Mouse (Mus musculus) layer of hippocampus, adult 11-12 months (tissue): ENCODE measurements at regions not wholly inside any gene's neighbourhood (a gene's known extent, or its start where the extent isn't known, plus 50 kb on each side); places are given as distances from the start of the nearest gene placed in this dataset.

Source experiments
- DNase-seq: peaks from one replicate; pipeline ENCODE4 v3.0.0; 2022; ENCODE audit warnings: low spot score

- DNase-seq = no peak
These were observed 320.0 kb downstream of the Etnk1 start for GRCm38 (mm10) chr6:143487003-143487402.

GRCm38 (mm10) chr6:143490019-143490418 lies 323.0 kb downstream of the Etnk1 start:
- no peak for DNase-seq

- DNase-seq = no peak
These were observed 324.4 kb downstream of the Etnk1 start for GRCm38 (mm10) chr6:143491380-143491779.

GRCm38 (mm10) chr6:143493543-143493942 lies 326.5 kb downstream of the Etnk1 start:
- no peak for DNase-seq

GRCm38 (mm10) chr6:143494341-143494740 lies 327.3 kb downstream of the Etnk1 start:
- no peak for DNase-seq

GRCm38 (mm10) chr6:143494886-143495285 lies 327.9 kb downstream of the Etnk1 start:
- no peak for DNase-seq

- DNase-seq = no peak
These were observed 331.7 kb downstream of the Etnk1 start for GRCm38 (mm10) chr6:143498764-143499163.

- DNase-seq = no peak
These were observed 332.4 kb downstream of the Etnk1 start for GRCm38 (mm10) chr6:143499259-143500043.

GRCm38 (mm10) chr6:143502803-143503202 lies 335.8 kb downstream of the Etnk1 start:
- DNase-seq = no peak

GRCm38 (mm10) chr6:143503953-143504352 lies 336.9 kb downstream of the Etnk1 start:
- no peak for DNase-seq

- DNase-seq = no peak
These were observed 346.4 kb downstream of the Etnk1 start for GRCm38 (mm10) chr6:143513459-143513858.

GRCm38 (mm10) chr6:143515137-143515536 lies 348.1 kb downstream of the Etnk1 start:
- DNase-seq = no peak

GRCm38 (mm10) chr6:143516746-143517145 lies 349.7 kb downstream of the Etnk1 start:
- DNase-seq = no peak

GRCm38 (mm10) chr6:143518476-143518875 lies 351.5 kb downstream of the Etnk1 start:
- DNase-seq = no peak

GRCm38 (mm10) chr6:143519668-143520067 lies 352.6 kb downstream of the Etnk1 start:
- no peak for DNase-seq

GRCm38 (mm10) chr6:143525092-143525491 lies 358.1 kb downstream of the Etnk1 start:
- no peak for DNase-seq

GRCm38 (mm10) chr6:143528898-143529297 lies 361.9 kb downstream of the Etnk1 start:
- DNase-seq = no peak

- DNase-seq = no peak
These were observed 363.6 kb downstream of the Etnk1 start for GRCm38 (mm10) chr6:143530372-143531224.

GRCm38 (mm10) chr6:143531477-143531876 lies 364.5 kb downstream of the Etnk1 start:
- DNase-seq = no peak

- DNase-seq = no peak
These were observed 365.4 kb downstream of the Etnk1 start for GRCm38 (mm10) chr6:143532380-143532779.

GRCm38 (mm10) chr6:143535265-143535664 lies 368.2 kb downstream of the Etnk1 start:
- DNase-seq = no peak

GRCm38 (mm10) chr6:143535726-143536125 lies 368.7 kb downstream of the Etnk1 start:
- no peak for DNase-seq
